Comparison of ENCODE assay signal across 10 mouse cellular contexts in genomic region chr2:154294746-154295145, GRCm38 (mm10). TPM values are rescaled to one million over a fixed set of nuclear protein-coding genes. Genes with fewer than 3 reads are reported as not detected.
A peak's percentile ranks its signal among the peaks of the same experiment; 100 is the strongest.
DNase-seq lines count a peak whose midpoint lies in the region; ATAC-seq and TF ChIP-seq lines count a peak whose summit lies in the region.
"Not testable (repeated sequence)": the region's sequence is repeated elsewhere in the genome, so short reads cannot be mapped to it uniquely, and the experiment has no call there.
"Had no signal": no experiment of that assay in that cellular context is flagged by ENCODE, and none has a peak within 500 bp of the region (broad histone marks: within the 10 kb centered on the region; RNA-seq: fewer than 3 reads in every experiment).

No protein-coding gene starts in this region.

- WGBS in embryonic facial prominence, embryonic 13.5 days: 2% methylated on average over 10 of the region's 10 CpGs
- 1% methylated on average over 10 of the region's 10 CpGs for WGBS in heart, embryonic 14.5 days
- WGBS in kidney, postnatal 0 days: under 1% methylated on average over 9 of the region's 10 CpGs
- WGBS in liver, adult 2 months: under 1% methylated on average over 10 of the region's 10 CpGs
- WGBS in stomach, embryonic 16.5 days: 3% methylated on average over 10 of the region's 10 CpGs

- H3K36me3 ChIP-seq in embryonic facial prominence, embryonic 13.5 days; heart, embryonic 14.5 days (ENCODE audit: control insufficient read depth, insufficient read depth, low read length); kidney, postnatal 0 days (ENCODE audit: insufficient read depth, low read length); liver, adult 2 months (ENCODE audit: control insufficient read depth, insufficient read depth, low read length); myocyte (ENCODE audit: control insufficient read depth, insufficient read depth); stomach, embryonic 16.5 days (ENCODE audit: control insufficient read depth, insufficient read depth, low read length): not testable (repeated sequence)

- not testable (repeated sequence) for H3K4me1 ChIP-seq in bone marrow macrophage, adult 2 months (ENCODE audit: control insufficient read depth, insufficient read depth, low read length); embryonic facial prominence, embryonic 13.5 days; heart, embryonic 14.5 days (ENCODE audit: control insufficient read depth in 2 of 2, insufficient read depth in 2 of 2, low read length in 2 of 2); kidney, postnatal 0 days (replicated peaks; ENCODE audit: insufficient read depth, low read length); liver, adult 2 months (ENCODE audit: control insufficient read depth, insufficient read depth, low read length); stomach, embryonic 16.5 days (ENCODE audit: control insufficient read depth, insufficient read depth, low read length)

- H3K4me2 ChIP-seq in embryonic facial prominence, embryonic 13.5 days: peak overlapping the region; percentile 35
- peak overlapping the region; percentile 36; the same call in 1 of the 2 replicates for H3K4me2 ChIP-seq in heart, embryonic 14.5 days (ENCODE audit: low read length)
- H3K4me2 ChIP-seq in kidney, postnatal 0 days (ENCODE audit: low read length): not testable (repeated sequence)
- H3K4me2 ChIP-seq in myocyte (ENCODE audit: low read depth): peak overlapping the region; percentile 30
- H3K4me2 ChIP-seq in stomach, embryonic 16.5 days (ENCODE audit: low read depth, low read length): peak overlapping the region; percentile 31; the same call in 1 of the 2 replicates

- not testable (repeated sequence) for H3ac ChIP-seq in myocyte (ENCODE audit: control insufficient read depth, insufficient read length)

- ATAC-seq in embryonic facial prominence, embryonic 13.5 days (ENCODE audit: insufficient number of reproducible peaks, insufficient read depth, low FRiP score, low TSS enrichment, low read depth); heart, embryonic 14.5 days (ENCODE audit: insufficient number of reproducible peaks, insufficient read depth, low FRiP score, low read depth); kidney, postnatal 0 days (replicated peaks; ENCODE audit: low FRiP score, low read depth); stomach, embryonic 16.5 days (ENCODE audit: insufficient read depth, low FRiP score): not testable (repeated sequence)

- not testable (repeated sequence) for H3K9me3 ChIP-seq in embryonic facial prominence, embryonic 13.5 days; heart, embryonic 14.5 days (ENCODE audit: control insufficient read depth, low read length); kidney, postnatal 0 days (replicated peaks; ENCODE audit: low read length); stomach, embryonic 16.5 days (replicated peaks; ENCODE audit: control insufficient read depth, low read length)

- H3K79me2 ChIP-seq in liver, adult 2 months (ENCODE audit: control insufficient read depth, insufficient read depth, low read length); myocyte (ENCODE audit: control insufficient read depth, insufficient read depth): not testable (repeated sequence)

- TF ChIP-seq POLR2A in bone marrow macrophage, adult 2 months (IDR thresholded peaks at IDR 0.05; ENCODE audit: borderline replicate concordance, low read depth, low read length); liver, adult 2 months (IDR thresholded peaks at IDR 0.05; ENCODE audit: extremely low read depth, insufficient read depth, low read length); myocyte (IDR thresholded peaks at IDR 0.05; ENCODE audit: insufficient read length, low read depth): not testable (repeated sequence)

- not testable (repeated sequence) for H3K27ac ChIP-seq in bone marrow macrophage, adult 2 months (ENCODE audit: insufficient read depth, low read depth, low read length); embryonic facial prominence, embryonic 13.5 days; heart, embryonic 14.5 days (replicated peaks in 1 of 2; ENCODE audit: control insufficient read depth in 1 of 2, insufficient read depth in 1 of 2, low read depth in 2 of 2, low read length in 2 of 2); kidney, postnatal 0 days; liver, adult 2 months (replicated peaks; ENCODE audit: insufficient read depth, low read depth, low read length); stomach, embryonic 16.5 days (ENCODE audit: low read length)

- H3K4me3 ChIP-seq in bone marrow macrophage, adult 2 months (ENCODE audit: insufficient read depth, low read length); embryonic facial prominence, embryonic 13.5 days; heart, embryonic 14.5 days (ENCODE audit: control insufficient read depth in 1 of 2, insufficient read depth in 1 of 2, low read depth in 1 of 2, low read length in 2 of 2); kidney, postnatal 0 days (replicated peaks; ENCODE audit: low read depth, low read length); liver, adult 2 months (ENCODE audit: insufficient read depth, low read depth, low read length); myocyte; stomach, embryonic 16.5 days (replicated peaks; ENCODE audit: low read length): not testable (repeated sequence)

- H3K9ac ChIP-seq in embryonic facial prominence, embryonic 13.5 days; heart, embryonic 14.5 days (ENCODE audit: low read length); kidney, postnatal 0 days (ENCODE audit: low read depth, low read length); liver, adult 2 months (ENCODE audit: low read depth, low read length); stomach, embryonic 16.5 days (ENCODE audit: low read length): not testable (repeated sequence)

- peak; percentile 59 for DNase-seq in CD4-positive helper T cell, adult 2 months (ENCODE audit: low read depth, low spot score)
- peak; percentile 58 for DNase-seq in kidney, postnatal 0 days (ENCODE audit: low spot score)
- not testable (repeated sequence) for DNase-seq in liver, adult 2 months (ENCODE audit: extremely low read depth, low read depth, low spot score)

- peak; percentile 27; the same call in 1 of the 2 replicates for TF ChIP-seq CTCF in bone marrow macrophage, adult 2 months (IDR thresholded peaks at IDR 0.05; ENCODE audit: low read depth, low read length)
- TF ChIP-seq CTCF in kidney, postnatal 0 days (IDR thresholded peaks at IDR 0.05; ENCODE audit: low read depth): peak; percentile 74
- peak; percentile 63 for TF ChIP-seq CTCF in liver, adult 2 months (IDR thresholded peaks at IDR 0.05; ENCODE audit: low read depth, low read length)

- not testable (repeated sequence) for H3K27me3 ChIP-seq in embryonic facial prominence, embryonic 13.5 days; heart, embryonic 14.5 days (ENCODE audit: control insufficient read depth, insufficient read depth, low read length); kidney, postnatal 0 days (ENCODE audit: insufficient read depth, low read length); liver, adult 2 months (ENCODE audit: control insufficient read depth, insufficient read depth, low read length); myocyte (ENCODE audit: control insufficient read depth, insufficient read depth, insufficient read length); stomach, embryonic 16.5 days (ENCODE audit: control insufficient read depth, insufficient read depth, low read length)

RNA-seq across cellular contexts. Expression of gene Bpifb9b, which starts 12.3 kb away (rescaled TPM):
- polyA plus RNA-seq in bone marrow macrophage, adult 2 months (2012; ENCODE audit: insufficient read depth, insufficient read length, missing spikeins): not detected in 2 replicates
- polyA plus RNA-seq in embryonic facial prominence, embryonic 13.5 days (2015; fragmentation: Nextera tagmentation; extraction: Ambion mirVana): not detected in 2 replicates
- not detected in 2 replicates for polyA plus RNA-seq in heart, embryonic 14.5 days (2014; fragmentation: Nextera tagmentation; extraction: Ambion mirVana)
- not detected in 2 replicates for polyA plus RNA-seq in kidney, postnatal 0 days (2015; fragmentation: Nextera tagmentation; extraction: Ambion mirVana)
- not detected in 2 replicates for total RNA-seq in liver, adult 2 months (2014; rRNA removed)
- polyA plus RNA-seq in liver, adult 2 months (2012; rRNA removed): not detected in 2 replicates
- polyA plus RNA-seq in myocyte (2012; fragmentation: generic; extraction: Trizol): not detected
- polyA plus RNA-seq in stomach, embryonic 16.5 days (2015; fragmentation: Nextera tagmentation; extraction: Ambion mirVana): not detected in 2 replicates
- total RNA-seq: MEL had no signal
- polyA plus RNA-seq: neural tube, embryonic 12.5 days had no signal

RNA-seq across cellular contexts. Expression of gene Bpifb9a, which starts 37.1 kb away (rescaled TPM):
- polyA plus RNA-seq in bone marrow macrophage, adult 2 months (2012; ENCODE audit: insufficient read depth, insufficient read length, missing spikeins): not detected in 2 replicates
- polyA plus RNA-seq in embryonic facial prominence, embryonic 13.5 days (2015; fragmentation: Nextera tagmentation; extraction: Ambion mirVana): not detected in 2 replicates
- not detected in 2 replicates for polyA plus RNA-seq in heart, embryonic 14.5 days (2014; fragmentation: Nextera tagmentation; extraction: Ambion mirVana)
- not detected in 2 replicates for polyA plus RNA-seq in kidney, postnatal 0 days (2015; fragmentation: Nextera tagmentation; extraction: Ambion mirVana)
- total RNA-seq in liver, adult 2 months (2014; rRNA removed): not detected in 2 replicates
- polyA plus RNA-seq in liver, adult 2 months (2012; rRNA removed): not detected in 2 replicates
- not detected for polyA plus RNA-seq in myocyte (2012; fragmentation: generic; extraction: Trizol)
- not detected in 2 replicates for polyA plus RNA-seq in stomach, embryonic 16.5 days (2015; fragmentation: Nextera tagmentation; extraction: Ambion mirVana)
- total RNA-seq: MEL had no signal
- polyA plus RNA-seq: neural tube, embryonic 12.5 days had no signal
